Mouse (Mus musculus) forebrain, embryonic 14.5 days (tissue): ENCODE measurements around the gene Trip6. TPM values are rescaled to one million over a fixed set of nuclear protein-coding genes. Genes with fewer than 3 reads are reported as not detected.

Source experiments
- ATAC-seq: fragments of 200-750 bp; cut with Nextera tagmentation; 2 replicates; pipeline ENCODE4 v1.8.0; 2017; ENCODE audit warnings: mild to moderate bottlenecking, moderate library complexity
- DNase-seq: peaks from one replicate; pipeline ENCODE4 v3.0.0-alpha.2; 2015; ENCODE audit warnings: low spot score
- H3K27ac ChIP-seq: fragments of 300-500 bp; sonication (generic); 2 replicates; pipeline ENCODE4 v1.5.1; 2014; ENCODE audit warnings: low read depth, mild to moderate bottlenecking, control low read depth, low read length, moderate library complexity
- H3K27me3 ChIP-seq: fragments of 300-500 bp; sonication (generic); replicated peaks from 2 replicates; pipeline ENCODE4 v1.6.1; 2014; ENCODE audit warnings: low read length, control low read depth, mixed read lengths; ENCODE audit not compliant: control insufficient read depth, insufficient read depth
- H3K36me3 ChIP-seq: fragments of 300-500 bp; sonication (generic); 2 replicates; pipeline ENCODE4 v1.6.1; 2014; ENCODE audit warnings: low read length, control low read depth; ENCODE audit not compliant: control insufficient read depth, insufficient read depth
- H3K4me1 ChIP-seq: fragments of 300-500 bp; sonication (generic); 2 replicates; pipeline ENCODE4 v1.6.1; 2014; ENCODE audit warnings: antibody characterized with exemption, low read length, control low read depth; ENCODE audit not compliant: control insufficient read depth, insufficient read depth
- H3K4me2 ChIP-seq: fragments of 300-500 bp; sonication (generic); 2 replicates; pipeline ENCODE4 v1.6.1; 2014; ENCODE audit warnings: mild to moderate bottlenecking, control low read depth, low read length
- H3K4me3 ChIP-seq: fragments of 300-500 bp; sonication (generic); 2 replicates; pipeline ENCODE4 v1.5.1; 2014; ENCODE audit warnings: low read depth, low read length, control low read depth
- H3K9ac ChIP-seq: fragments of 300-500 bp; sonication (generic); 2 replicates; pipeline ENCODE4 v1.6.1; 2014; ENCODE audit warnings: mild to moderate bottlenecking, low read length, control low read depth, moderate library complexity
- H3K9me3 ChIP-seq: fragments of 300-500 bp; sonication (generic); replicated peaks from 2 replicates; pipeline ENCODE4 v1.6.1; 2016; ENCODE audit warnings: low read length, control low read depth, mixed read lengths; ENCODE audit not compliant: control insufficient read depth
- WGBS: fragments of 180-500 bp; shearing (Covaris S2); extraction: QIAGEN DNeasy Blood & Tissue Kit; methylation state at CpG from one replicate; pipeline ENCODE4 v1.1.7; 2014; 5-methylcytosine and 5-hydroxymethylcytosine counted together
- polyA plus RNA-seq: library from polyadenylated mRNA; unstranded; fragments of >200 nt; fragmentation: Nextera tagmentation; extraction: Ambion mirVana; gene quantifications from 2 replicates; pipeline ENCODE4 v1.2.1, GENCODE M21; 2014

Gene Trip6
- polyA plus RNA-seq, 1 experiment from 2014 or later, result 18.4 TPM

DNA sequence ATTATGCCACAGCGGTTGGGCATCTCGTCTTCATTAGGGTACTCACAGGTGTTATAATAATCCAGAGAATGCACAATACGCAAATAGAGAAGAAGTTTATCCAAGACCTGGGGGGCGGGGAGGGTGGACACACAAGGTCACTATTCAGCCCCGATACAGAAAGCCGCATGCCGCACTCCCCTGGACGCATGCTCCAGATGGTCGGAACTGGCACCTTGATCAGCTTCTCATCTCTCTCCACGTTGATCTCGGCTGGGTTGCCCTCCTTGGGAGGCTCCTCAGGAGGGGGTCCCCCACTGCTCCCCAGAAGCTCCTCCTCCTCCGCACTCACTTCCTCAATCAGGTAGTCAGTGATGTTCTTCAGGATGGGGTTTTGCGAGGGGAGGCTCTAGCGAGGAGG is 17.1 kb downstream of the Trip6 start:
- DNase-seq, result no peak
- peaks cover 75% of the 10 kb centered on the region for H3K36me3 ChIP-seq

DNA sequence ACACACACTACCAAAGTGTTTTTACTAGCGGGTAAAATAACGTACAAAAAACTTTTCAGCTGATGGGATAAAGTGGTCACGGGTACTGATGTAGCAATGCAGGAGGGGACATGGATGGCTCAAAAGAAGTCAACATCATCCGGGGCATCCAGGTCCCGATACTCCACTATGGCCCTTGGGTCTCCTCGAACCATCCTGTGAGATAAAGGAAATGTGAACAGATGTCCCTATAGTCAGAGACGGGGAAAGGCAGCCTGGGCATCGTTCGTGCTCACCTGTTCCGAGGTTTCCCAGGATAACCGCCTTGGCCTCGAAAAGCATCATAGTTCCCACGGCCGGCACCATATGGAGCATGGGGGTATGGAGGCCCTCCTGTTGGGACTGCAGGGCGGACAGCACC is 18.5 kb downstream of the Trip6 start:
- Histone ChIP-seq H3K36me3 (peaks cover 61% of the 10 kb centered on the region), H3K4me2 (no peak overlapping the region)
- DNase-seq, result no peak

More for the DNA sequence above, 17.1 kb downstream of the Trip6 start:
- Histone ChIP-seq H3K27ac (no peak overlapping the region), H3K4me1 (peaks cover 9% of the 10 kb centered on the region), H3K27me3 (no peaks in the 10 kb centered on the region), H3K9me3 (no peaks in the 10 kb centered on the region), H3K4me2 (no peak overlapping the region), H3K9ac (no peak overlapping the region), H3K4me3 (no peak overlapping the region)
- WGBS, result 94% methylated on average over 14 of the region's 14 CpGs
- ATAC-seq, result no peak

DNA sequence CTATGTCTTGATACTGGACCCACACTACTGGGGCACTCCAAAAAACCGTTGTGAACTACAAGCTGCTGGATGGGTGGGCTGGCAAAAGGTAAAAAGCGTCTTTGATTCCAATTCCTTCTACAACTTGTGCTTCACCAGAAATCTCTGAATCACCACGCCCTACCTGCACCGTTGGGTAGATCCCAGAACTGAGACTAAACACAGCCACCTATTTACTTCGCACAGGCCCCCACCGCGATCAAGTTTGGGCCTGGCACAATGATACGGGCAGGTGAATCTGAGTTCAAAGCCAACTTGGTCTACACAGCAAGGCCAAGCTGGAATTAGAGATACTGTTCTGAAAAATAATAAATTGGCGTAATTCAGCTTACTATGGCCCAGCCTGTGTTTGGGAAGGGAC is 18.9 kb downstream of the Trip6 start:
- Histone ChIP-seq H3K4me1 (peaks cover 9% of the 10 kb centered on the region), H3K27me3 (no peaks in the 10 kb centered on the region), H3K9me3 (no peaks in the 10 kb centered on the region), H3K4me2 (peak overlapping the region; percentile 100), H3K27ac (no peak overlapping the region), H3K36me3 (peaks cover 57% of the 10 kb centered on the region), H3K9ac (peak overlapping the region; percentile 86), H3K4me3 (peak overlapping the region; percentile 54)
- WGBS, result 79% methylated on average over 9 of the region's 9 CpGs
- ATAC-seq, result no peak
- no peak for DNase-seq

More for the DNA sequence above, 18.5 kb downstream of the Trip6 start:
- H3K27ac ChIP-seq, result no peak overlapping the region
- no peaks in the 10 kb centered on the region for H3K9me3 ChIP-seq
- H3K27me3 ChIP-seq, result no peaks in the 10 kb centered on the region
- no peak overlapping the region for H3K9ac ChIP-seq
- 93% methylated on average over 15 of the region's 15 CpGs for WGBS
- no peak overlapping the region for H3K4me3 ChIP-seq
- ATAC-seq, result no peak
- peaks cover 9% of the 10 kb centered on the region for H3K4me1 ChIP-seq

DNA sequence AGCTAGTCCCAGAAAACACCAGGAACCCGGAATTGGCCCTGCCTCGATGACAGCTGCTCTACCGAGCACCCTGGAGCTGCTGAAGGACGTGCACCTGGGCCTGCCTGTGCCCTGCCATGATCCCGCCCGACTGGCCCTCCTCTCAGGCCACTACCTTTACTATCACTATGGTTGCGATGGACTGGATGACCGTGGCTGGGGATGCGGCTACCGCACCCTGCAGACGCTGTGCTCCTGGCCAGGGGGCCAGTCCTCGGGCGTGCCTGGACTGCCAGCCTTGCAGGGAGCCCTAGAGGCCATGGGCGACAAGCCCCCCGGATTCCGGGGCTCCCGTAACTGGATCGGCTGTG is 19.5 kb downstream of the Trip6 start:
- Histone ChIP-seq H3K36me3 (peaks cover 51% of the 10 kb centered on the region), H3K9ac (peak overlapping the region; percentile 86), H3K9me3 (no peaks in the 10 kb centered on the region), H3K4me1 (peaks cover 9% of the 10 kb centered on the region), H3K27me3 (0 out of 2 replicates have a peak, but pooled peaks cover 4% of the 10 kb centered on the region), H3K27ac (peak overlapping the region; percentile 83), H3K4me3 (peak overlapping the region; percentile 54), H3K4me2 (peak overlapping the region; percentile 100)
- WGBS, result 3% methylated on average over 18 of the region's 18 CpGs
- no peak for DNase-seq
- peak; percentile 59 for ATAC-seq

DNA sequence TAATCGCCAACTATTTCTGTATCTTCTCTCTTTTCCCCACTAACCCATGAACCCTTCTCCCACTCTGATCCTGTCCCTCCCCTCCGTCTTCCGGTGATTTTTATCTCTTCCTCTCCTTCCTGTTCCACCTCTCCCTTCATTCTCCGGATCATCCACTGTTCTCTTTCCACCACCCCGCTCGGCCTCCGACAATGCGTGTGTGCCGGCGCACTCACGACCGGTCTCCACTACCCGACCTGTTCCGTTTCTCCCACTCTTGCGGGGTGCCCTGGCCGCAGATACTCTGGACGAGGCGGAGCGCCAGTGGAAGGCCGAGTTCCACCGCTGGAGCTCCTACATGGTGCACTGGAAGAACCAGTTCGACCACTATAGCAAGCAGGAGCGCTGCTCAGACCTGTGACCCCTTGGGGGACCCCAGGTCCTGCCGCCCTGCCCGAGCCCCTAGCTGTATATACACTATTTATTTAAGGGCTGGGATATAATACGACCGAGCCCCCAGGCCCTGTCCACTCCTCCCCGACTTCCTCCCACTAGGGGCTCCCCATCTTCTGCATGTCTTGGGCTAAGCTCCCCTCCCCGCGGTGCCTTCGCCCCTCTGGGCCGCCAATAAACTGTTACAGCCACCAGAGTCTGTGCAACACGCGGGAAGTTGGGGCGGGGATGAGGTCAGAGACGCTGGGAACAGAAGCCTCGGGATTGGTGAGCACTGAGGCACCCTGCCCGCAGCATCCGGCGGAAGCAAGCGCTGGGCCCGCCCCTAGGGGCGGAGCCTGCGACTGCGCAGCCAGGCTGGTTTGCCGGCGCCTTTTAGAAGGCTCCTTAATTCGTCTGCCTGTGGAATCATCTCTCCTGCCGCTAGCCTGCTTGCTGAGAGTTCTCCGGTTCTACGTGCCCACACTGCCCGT is 20.1 kb downstream of the Trip6 start, which contains the start of gene Ufsp1:
TSS of gene Ufsp1 (plus strand) at position 791 of the 905 bp plus-strand sequence.
- under 1% methylated on average over 52 of the region's 52 CpGs for WGBS
- DNase-seq, result peak; percentile 98
- ATAC-seq, result peak; percentile 97

DNA sequence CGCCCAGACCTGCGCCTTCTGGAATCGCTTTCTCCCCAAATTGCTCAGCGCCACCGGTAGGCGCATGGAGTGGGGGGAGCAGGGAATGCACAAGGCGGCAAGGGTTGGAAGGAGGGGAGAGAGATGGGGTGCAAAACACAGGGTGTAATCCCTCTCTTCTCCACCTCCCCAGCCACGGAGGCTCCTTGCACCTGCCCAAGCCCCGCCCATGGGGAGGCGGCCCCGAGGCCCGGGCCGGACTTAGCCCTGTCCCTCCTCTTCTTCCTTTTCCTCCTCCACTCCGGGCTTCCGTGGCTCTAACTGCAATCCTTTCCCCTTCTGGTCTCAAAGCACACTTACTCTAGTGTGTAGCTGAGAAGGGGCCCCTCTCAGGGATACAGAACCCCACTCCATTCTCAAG is 20.9 kb downstream of the Trip6 start:
- Histone ChIP-seq H3K4me2 (peak overlapping the region; percentile 100), H3K27me3 (peaks cover 15% of the 10 kb centered on the region; the same call in 1 of the 2 replicates), H3K4me1 (peaks cover 12% of the 10 kb centered on the region), H3K36me3 (peaks cover 37% of the 10 kb centered on the region), H3K4me3 (peak overlapping the region; percentile 54), H3K9me3 (no peaks in the 10 kb centered on the region), H3K9ac (peak overlapping the region; percentile 86), H3K27ac (peak overlapping the region; percentile 83; the same call in 1 of the 2 replicates)
- no peak for ATAC-seq
- peak; percentile 55 for DNase-seq
- WGBS, result under 1% methylated on average over 15 of the region's 15 CpGs

More for the DNA sequence above, 20.1 kb downstream of the Trip6 start, which contains the start of gene Ufsp1:
- Histone ChIP-seq H3K4me2 (peak within 1 kb of the TSS; percentile 100), H3K27ac (peak within 1 kb of the TSS; percentile 83), H3K36me3 (peaks cover 45% of the 10 kb centered on the region), H3K4me1 (peaks cover 9% of the 10 kb centered on the region), H3K4me3 (peak within 1 kb of the TSS; percentile 54), H3K27me3 (peaks cover 9% of the 10 kb centered on the region; the same call in 1 of the 2 replicates), H3K9ac (peak within 1 kb of the TSS; percentile 86), H3K9me3 (no peaks in the 10 kb centered on the region)

DNA sequence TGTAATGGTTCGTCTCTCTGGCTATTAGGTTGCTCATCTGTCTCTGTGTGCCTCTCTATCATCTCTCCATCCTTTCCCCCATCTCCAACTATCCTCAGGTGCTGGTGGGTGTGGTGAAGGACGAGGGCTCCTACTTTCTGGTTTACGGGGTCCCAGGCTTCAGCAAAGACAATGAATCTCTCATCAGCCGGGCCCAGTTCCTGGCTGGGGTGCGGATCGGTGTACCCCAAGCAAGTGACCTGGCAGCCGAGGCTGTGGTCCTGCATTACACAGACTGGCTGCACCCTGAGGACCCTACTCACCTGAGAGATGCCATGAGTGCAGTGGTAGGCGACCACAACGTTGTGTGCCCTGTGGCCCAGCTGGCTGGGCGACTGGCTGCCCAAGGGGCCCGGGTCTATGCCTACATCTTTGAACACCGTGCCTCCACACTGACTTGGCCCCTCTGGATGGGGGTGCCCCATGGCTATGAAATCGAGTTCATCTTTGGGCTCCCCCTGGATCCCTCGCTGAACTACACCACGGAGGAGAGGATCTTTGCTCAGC is 22.8 kb downstream of the Trip6 start:
- no peak overlapping the region for H3K27ac ChIP-seq
- H3K4me2 ChIP-seq, result no peak overlapping the region
- H3K27me3 ChIP-seq, result peaks cover 26% of the 10 kb centered on the region; the same call in 1 of the 2 replicates
- ATAC-seq, result no peak
- H3K36me3 ChIP-seq, result peaks cover 18% of the 10 kb centered on the region
- no peaks in the 10 kb centered on the region for H3K9me3 ChIP-seq
- no peak for DNase-seq
- H3K4me1 ChIP-seq, result peaks cover 19% of the 10 kb centered on the region
- no peak overlapping the region for H3K4me3 ChIP-seq
- no peak overlapping the region for H3K9ac ChIP-seq
- WGBS, result 81% methylated on average over 15 of the region's 15 CpGs

DNA sequence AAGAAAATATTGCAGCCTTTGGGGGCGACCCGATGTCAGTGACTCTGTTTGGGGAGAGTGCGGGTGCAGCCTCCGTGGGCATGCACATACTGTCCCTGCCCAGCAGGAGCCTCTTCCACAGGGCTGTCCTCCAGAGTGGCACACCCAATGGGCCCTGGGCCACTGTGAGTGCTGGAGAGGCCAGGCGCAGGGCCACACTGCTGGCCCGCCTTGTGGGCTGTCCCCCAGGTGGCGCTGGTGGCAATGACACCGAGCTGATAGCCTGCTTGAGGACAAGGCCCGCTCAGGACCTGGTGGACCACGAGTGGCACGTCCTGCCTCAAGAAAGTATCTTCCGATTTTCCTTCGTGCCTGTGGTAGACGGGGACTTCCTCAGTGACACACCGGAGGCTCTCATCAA is 23.5 kb downstream of the Trip6 start:
- no peak overlapping the region for H3K4me3 ChIP-seq
- peaks cover 19% of the 10 kb centered on the region for H3K4me1 ChIP-seq
- no peak overlapping the region for H3K9ac ChIP-seq
- ATAC-seq (no peak), DNase-seq (no peak)
- 25% methylated on average over 15 of the region's 15 CpGs for WGBS
- H3K4me2 ChIP-seq, result no peak overlapping the region
- no peaks in the 10 kb centered on the region for H3K9me3 ChIP-seq
- H3K27me3 ChIP-seq, result peaks cover 26% of the 10 kb centered on the region; the same call in 1 of the 2 replicates
- H3K36me3 ChIP-seq, result peaks cover 10% of the 10 kb centered on the region
- no peak overlapping the region for H3K27ac ChIP-seq
